Mouse (Mus musculus) C2C12 (cell line): ENCODE data around the gene Ppard.

Experiments used
- CTCF ChIP-seq: IDR thresholded peaks from one replicate; pipeline ENCODE4 v1.5.1; 2011; ENCODE audit not compliant: control insufficient read depth, insufficient read depth, insufficient read length
- MYOG ChIP-seq: IDR thresholded peaks from one replicate; pipeline ENCODE4 v1.6.1; 2011; ENCODE audit not compliant: control insufficient read depth, insufficient read length; ENCODE audit errors: extremely low read depth

DNA sequence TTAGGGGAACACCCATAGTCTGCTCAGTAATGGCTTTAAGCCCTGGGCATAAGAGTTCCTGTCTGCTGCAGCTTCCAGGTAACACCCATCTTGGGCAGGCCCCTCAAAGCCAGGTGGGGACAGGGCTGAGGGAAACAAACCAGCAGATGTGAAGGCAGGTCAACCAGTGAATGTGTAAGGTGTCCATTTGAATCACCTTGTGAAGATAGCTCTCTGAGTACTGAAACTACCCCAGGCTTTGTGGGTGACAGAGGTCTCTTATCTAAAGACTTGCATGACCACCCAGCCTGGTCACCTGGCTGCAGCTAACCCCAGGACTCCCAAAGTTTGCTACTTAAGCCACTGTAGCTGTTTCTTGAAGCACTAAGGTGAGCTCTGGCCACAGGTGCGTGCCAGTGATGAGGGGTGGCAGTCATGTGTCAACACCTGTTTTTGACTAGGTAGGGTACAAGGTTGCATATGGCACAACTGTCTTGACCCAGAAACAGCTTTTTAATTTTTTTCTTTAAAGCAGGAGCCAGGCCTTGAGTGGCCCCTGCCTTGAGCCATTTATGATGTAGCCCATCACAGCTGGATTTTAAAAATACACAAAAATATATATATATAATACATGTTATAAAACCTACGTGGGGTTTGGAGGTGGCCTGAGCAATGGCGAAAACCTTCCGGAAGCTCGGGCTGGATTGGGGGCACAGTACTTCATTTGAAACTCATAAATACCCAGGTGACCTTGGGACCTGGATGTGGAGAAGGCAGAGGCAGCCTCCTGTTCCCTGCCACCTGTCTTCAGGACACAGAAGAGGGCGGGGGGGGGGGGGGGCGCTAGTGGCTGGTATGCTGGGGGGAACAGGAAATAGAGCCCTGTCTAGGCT, 99.0 kb downstream of the Ppard start:
- no peak for TF ChIP-seq CTCF
- TF ChIP-seq MYOG: no peak
